Mouse (Mus musculus): ENCODE results near the gene Zfp672. TPM values are rescaled to one million over a fixed set of nuclear protein-coding genes. Genes with fewer than 3 reads are reported as not detected.

Zfp672 gene
- polyA plus RNA-seq, 1 experiment = 10.1 TPM

DNA sequence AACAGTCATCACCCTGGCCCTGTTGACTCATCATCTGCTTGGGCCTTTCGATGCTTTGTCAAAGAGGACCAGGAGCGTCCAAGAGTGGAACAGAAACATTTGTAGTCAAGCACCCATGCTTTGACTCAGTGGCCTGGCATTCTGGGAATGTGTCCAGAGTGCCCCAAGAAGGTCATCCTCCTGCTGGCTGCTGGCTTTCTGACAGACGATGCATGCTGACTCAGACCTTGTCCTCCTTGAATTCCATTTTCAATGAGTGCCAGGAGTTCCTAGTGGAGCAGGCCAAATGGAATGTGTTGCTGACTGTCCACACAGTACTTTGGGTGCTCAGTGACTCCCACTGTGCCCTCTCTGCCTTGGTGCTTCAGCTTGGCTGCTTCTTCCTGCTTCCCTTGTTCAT is 4.6 kb upstream of the Zfp672 start:
- no peak for TF ChIP-seq GATA1 (IDR thresholded peaks at IDR 0.05; ENCODE audit: low read length)

GRCm38 (mm10) chr11:58331546-58331945 is 1.4 kb upstream of the Zfp672 start:
- no peak for TF ChIP-seq GATA1 (IDR thresholded peaks at IDR 0.05; ENCODE audit: low read length)

DNA sequence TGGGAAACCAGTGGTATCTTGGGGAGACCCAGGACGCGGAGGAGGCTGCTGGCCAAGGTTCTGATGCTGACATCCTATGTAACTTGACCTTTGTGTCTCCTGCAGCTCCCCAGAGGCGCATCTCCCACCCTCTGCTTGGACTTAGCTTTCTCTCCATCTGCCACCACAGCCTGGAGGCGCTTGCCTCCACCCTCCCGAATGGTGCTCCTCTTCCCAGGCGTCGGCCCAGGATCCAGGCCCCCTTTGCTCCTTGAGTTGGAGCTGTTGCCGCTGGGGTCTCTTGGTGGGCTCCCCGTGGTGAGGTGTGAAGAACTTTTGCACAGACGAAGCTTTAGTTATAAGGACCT is 983 bp upstream of the Zfp672 start:
- no peak for TF ChIP-seq GATA1 (IDR thresholded peaks at IDR 0.05; ENCODE audit: low read length)

- TF ChIP-seq GATA1 (IDR thresholded peaks at IDR 0.05; ENCODE audit: low read length) = no peak
These were observed 248 bp downstream of the Zfp672 start for GRCm38 (mm10) chr11:58329906-58330275.

DNA sequence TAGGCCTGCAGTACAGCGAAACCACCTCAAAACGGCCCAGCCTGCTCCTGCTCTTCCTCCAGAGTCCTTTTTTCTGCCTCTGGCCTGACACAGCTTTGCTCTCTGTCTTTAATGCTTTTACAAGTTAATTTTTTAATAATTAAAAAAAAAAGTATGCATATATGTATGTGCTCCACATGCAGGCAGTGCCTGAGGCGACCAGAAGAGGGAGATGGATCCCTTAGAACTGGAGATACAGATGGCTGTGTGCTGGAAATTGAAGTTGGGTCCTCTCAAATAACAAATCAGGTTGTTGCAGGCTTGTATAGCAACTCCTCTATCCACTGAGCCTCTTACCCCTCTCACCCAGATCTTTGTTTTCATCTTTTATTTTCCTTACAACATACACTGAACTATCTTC is 3.4 kb downstream of the Zfp672 start:
- no peak for TF ChIP-seq GATA1 (IDR thresholded peaks at IDR 0.05; ENCODE audit: low read length)

DNA sequence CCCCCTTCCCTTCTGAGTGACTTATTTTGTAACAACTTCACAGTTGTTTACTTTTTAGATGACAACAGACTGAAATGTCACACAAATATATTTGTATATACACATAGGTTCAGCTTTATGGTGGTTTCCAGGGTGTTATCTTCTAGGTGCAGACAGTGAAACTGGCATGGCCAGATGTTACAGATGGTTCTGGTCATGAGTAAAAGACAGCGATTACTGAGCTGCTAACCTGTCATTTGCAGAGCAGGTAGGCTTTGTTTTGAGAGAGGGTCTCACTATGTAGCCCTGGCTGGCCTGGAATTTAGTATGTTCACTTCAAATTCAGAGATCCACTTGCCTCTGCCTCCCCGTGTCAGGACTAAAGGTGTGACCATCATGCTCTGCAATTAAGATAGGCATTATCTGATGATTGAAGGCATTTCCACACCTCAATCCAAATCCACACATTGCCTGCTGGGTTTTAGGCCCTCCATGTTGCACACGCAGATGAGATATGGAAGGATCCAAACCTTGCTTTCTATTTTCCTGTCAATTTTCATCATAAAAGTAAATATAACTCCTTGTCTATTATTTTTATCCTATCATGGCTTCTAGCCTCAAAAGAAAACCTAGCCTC is 5.4 kb downstream of the Zfp672 start:
- TF ChIP-seq GATA1 (IDR thresholded peaks at IDR 0.05; ENCODE audit: low read length) = peak; percentile 16

DNA sequence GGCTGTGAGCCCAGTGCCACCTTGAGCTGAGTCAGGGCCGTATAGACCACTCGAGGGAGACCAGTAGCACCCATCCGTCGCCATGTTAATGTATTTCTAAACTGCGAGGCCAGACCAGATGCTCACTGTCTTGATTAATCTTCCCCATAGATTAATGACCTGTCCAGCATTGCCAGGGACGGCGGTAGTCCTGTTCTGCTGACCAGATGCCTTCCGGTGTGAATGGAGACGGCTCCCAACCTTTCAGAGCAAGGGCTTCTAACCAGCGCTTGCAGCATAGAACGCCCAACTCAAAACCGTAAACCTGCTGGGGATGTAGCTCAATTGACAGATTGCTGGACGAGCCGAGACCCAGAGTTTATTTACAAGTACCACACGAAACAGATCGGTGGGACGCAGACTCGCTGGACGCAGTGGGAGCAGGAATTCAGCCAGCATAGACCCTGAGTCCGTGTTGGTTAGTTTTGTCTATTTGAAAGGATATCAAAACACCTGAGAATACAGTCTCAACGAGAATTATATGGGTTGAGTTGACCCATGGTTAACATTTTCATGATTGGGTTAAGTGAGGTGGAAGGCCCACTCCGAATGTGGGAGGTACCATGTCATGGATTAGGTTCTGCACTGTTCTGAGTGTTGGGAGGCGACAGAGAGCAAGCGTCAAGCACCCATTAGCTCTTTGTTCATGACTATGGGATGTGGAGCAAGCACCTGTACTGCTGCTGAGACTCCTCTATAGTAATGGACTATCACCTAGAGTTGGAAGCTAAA is 6.4 kb downstream of the Zfp672 start:
- no peak for TF ChIP-seq GATA1 (IDR thresholded peaks at IDR 0.05; ENCODE audit: low read length)

DNA sequence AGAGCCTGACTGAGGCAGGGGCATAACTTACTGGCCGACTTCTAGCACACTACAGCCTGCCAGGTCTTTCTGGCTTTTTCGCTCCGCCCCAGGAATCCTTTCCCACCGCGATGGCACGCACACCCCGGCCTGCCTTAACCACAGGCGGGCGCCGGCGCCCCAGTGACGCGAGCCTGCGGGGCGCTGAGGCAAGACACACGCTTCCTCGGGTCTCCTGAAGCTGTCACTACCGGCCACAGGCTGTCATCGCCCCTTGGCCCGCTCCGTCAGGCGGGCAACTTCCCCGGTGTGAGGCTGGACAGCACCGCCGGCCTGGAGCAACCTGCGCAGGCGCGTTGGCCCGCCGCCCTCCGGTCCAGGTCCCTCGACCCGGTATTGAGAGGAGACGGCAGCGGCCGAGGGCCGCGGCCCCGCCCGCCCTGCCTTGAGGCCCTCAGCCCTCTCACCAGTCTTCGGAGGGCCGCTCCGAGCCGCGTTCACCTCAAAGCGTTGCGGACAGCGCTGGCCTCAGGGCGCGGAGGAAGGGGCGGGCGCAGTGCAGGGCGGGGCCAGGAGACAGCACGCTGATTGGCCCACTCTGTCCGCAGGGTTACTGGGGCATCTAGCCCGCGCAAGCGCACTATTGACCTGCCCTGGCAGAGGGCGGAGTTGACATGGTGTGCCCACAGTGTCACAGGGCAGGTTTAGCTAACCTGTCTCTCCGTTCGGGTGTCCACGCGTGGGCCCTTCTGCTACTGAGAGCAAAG is 7.1 kb downstream of the Zfp672 start:
- no peak for TF ChIP-seq GATA1 (IDR thresholded peaks at IDR 0.05; ENCODE audit: low read length)

GRCm38 (mm10) chr11:58316768-58317390 is 13.3 kb downstream of the Zfp672 start:
- TF ChIP-seq GATA1 (IDR thresholded peaks at IDR 0.05; ENCODE audit: low read length) = no peak

DNA sequence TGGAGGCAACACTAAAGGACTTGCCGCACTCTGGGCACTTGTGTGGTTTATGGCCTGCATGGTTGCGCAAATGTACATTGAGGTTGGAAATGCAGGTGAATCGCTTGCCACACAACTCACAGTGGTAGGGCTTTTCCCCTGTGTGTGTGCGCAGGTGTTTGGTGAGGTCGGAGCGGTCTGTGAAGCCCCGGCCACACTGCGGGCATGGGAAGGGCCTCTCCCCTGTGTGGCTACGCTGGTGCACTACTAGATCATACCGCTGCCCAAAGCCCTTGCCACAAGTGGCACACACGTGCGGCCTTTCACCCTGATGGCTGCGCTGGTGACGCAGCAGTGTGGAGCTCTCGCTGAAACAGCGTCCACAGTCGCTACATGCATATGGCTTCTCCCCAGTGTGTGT is 13.8 kb downstream of the Zfp672 start:
- TF ChIP-seq GATA1 (IDR thresholded peaks at IDR 0.05; ENCODE audit: low read length) = no peak

- no peak for TF ChIP-seq GATA1 (IDR thresholded peaks at IDR 0.05; ENCODE audit: low read length)
These were observed 14.5 kb downstream of the Zfp672 start for GRCm38 (mm10) chr11:58315536-58316168.

DNA sequence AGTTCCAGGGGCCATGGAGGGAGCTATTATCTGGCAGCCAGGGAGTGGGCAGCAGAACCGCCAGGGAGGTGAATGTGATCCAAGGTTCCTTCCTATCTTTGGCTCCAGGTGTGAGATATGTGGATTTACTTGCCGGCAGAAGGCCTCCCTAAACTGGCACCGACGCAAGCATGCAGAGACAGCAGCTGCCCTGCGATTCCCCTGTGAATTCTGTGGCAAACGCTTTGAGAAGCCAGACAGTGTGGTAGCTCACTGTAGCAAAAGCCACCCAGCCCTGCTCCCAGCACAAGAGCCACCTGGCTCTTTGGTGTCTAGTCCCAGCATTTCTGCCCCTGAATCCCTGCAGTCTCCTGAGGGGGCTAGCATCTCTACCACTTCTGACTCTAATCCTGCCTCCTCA is 16.1 kb downstream of the Zfp672 start:
- no peak for TF ChIP-seq GATA1 (IDR thresholded peaks at IDR 0.05; ENCODE audit: low read length)

- no peak for TF ChIP-seq GATA1 (IDR thresholded peaks at IDR 0.05; ENCODE audit: low read length)
These were observed 21.5 kb downstream of the Zfp672 start for GRCm38 (mm10) chr11:58308661-58309060.

DNA sequence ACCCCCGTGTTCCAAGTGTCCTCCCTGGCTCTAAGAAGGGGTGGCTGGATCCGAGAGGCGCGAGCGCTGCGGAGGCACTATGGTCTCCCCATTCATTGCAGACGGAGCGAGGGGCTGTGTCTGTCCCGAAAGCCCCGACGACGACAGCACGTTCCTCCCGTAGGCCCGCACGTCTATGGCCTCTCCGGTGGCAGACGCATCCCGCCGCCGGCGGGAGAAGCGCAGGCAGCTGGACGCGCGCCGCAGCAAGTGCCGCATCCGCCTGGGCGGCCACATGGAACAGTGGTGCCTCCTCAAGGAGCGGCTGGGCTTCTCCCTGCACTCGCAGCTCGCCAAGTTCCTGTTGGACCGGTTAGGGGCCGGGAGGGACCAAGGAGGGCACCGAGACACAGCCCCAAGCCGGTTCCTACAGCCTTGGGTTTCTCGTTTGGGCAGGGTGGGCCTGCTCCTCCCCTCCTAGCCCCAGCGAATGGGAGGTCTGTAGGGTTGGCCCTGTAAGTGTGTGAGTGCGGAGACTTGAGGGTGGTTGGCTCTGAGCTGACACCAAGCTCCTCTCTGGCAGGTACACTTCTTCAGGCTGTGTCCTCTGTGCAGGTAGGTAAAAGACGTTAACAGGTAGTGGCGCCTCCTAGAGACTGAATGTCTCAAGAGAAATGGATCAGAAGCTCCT is 22.6 kb downstream of the Zfp672 start:
- TF ChIP-seq GATA1 (IDR thresholded peaks at IDR 0.05; ENCODE audit: low read length) = no peak

DNA sequence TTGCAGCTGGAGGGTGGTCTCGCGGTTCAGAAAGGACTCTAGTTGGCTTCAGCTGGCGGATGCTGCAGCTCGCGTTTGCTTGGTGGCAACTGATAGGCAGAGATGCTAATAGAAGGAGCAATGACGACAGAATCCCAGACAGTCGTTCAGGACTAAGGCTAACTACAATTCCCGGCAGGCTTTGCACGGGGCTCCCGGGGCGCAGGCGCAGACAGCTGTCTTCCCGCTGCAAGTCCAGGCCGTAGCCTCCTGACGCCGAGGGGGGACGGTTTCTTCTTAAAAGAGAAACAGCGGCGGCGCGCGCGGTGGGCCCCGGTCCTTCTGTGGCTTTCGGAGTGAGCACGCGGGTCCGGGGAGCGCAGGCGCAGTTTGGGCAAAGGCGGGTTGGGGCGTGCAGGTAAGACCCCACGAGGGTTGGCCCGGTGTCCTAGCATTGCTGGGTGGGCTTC is 23.3 kb downstream of the Zfp672 start, which contains the start of gene Zfp692:
TSS of gene Zfp692 (plus strand) at position 210 of the 449 bp plus-strand sequence.
- TF ChIP-seq GATA1 (IDR thresholded peaks at IDR 0.05; ENCODE audit: low read length) = no peak

All from G1E-ER4 (cell line).